Mouse (Mus musculus): Measurements from ENCODE around the gene Mrgprf.
A peak's percentile ranks its signal among the peaks of the same experiment; 100 is the strongest.

Gene Mrgprf

DNA sequence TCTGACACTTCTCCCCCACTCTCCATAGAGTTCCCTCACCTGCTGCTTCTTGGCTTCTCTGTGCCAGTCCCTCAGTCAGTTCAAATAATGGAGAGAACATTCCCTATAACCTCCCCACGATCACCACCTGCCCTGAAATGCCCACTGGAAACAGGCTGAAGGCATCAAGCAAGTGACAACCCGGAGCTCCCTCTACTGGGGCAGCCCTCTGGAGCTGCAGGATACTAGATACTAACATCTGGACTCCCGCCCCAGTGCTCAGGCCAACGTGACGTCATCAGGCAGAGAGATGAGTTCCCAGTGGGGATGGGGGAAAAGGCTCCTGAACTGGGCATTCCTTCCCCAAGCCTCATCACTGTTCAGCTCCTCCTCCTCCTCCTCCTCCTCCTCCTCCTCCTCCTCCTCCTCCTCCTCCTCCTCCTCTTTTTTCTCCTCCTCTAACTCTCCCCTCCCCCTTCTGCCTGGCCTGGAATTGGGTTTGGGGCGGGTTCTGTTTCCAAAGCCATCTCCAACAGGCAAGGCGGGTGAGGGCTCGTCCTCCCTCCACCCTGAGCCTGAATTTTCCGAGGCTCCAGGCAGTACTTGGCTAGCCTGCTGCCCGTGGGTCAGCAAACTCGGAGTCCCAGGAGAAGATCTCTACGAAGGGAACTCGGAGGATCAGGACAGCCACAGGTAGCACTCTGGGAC is at the start of gene Mrgprf:
Mrgprf (plus strand) TSS at position 508 of the 687 bp plus-strand sequence.
- DNase-seq (ENCODE audit: low spot score in 2 of 2) = no peak

DNA sequence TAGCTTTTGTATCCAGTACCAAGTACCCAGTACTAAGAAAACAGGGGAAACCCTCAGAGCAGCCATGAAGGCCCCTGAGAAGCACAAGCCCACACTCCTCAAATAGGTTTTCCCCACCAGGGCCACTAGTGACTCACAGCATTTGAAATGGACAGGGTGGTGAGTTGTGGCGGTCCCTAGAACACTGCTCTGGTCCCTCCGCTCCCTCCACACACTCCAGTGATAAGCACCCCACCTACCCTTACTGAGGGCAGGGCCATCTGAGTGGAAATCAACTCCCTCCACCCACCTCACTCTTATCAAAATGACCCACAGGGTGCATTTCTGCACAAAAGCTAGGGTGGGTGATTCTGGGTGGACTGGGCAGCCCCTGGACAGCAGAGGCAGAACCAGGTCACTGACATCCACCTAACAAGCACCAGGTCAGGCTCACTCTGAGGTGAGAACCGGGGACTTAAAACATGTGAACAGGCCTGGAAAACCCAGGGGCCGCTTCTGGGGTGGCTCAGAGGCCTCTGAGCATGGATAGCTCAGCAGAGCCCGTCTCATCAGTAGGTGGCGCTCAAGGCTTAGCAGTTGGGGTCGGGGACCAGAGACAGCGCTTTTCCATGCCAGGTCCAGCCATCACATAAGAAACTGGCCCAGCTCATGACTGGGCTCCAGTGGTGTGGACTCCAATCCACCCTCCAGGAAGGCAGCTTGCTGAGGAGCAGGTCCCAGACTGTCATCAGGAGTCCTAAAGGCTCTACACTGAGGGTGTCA is 47.7 kb upstream of the Mrgprf start:
- DNase-seq (ENCODE audit: low spot score in 2 of 2) = peak in 1 of 2 experiments; percentile 47

DNA sequence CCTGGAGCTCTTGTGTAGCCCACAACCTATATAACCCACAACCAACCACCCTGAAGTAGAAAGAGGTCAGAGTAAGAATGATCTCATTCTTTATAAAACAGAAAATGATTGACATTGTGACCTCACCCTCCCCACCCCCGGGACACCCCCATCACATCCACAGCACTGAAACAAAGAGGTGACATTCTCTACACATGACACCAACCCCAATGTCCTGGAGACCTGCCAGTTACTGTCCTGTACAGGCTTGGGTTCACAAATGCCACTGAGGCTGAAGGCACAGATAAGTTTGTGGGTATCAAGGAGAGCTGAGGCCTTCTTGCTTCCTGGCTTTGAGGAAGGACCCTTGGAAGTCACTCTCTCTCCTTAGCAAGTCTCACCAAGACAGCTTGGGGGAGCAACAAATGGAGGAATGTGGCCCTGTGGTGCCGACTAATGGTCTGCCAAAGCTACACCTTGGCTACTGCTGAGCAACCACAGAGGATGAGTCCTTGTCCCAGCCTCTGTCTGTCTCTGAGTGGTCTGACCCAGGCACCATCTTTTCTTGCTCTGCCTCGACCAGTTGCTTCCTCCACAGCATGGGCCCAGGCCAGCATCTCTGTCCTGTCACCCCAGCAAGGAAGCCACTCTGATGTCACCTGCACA is 46.5 kb upstream of the Mrgprf start:
- DNase-seq (ENCODE audit: low spot score in 2 of 2) = no peak

DNA sequence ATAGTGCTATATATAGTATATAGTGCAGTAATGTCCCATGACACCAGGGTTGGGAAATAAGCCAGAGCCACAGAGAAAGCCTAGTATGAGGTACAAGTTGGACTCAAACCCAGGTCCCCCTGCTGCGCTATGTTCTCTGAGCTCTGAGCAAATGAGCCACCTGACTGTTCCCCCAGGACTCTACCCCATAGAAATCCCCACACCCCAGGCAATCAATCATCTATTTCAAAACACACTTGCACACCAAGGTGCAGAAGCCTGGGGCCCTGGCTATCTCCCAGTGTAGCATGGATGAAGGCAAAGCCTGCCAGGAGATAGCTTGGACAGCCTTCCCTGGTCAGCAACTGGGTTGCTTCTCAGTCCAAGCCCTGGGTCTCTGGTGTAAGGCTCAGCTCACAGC is 44.5 kb upstream of the Mrgprf start:
- DNase-seq (ENCODE audit: low spot score in 2 of 2) = no peak

DNA sequence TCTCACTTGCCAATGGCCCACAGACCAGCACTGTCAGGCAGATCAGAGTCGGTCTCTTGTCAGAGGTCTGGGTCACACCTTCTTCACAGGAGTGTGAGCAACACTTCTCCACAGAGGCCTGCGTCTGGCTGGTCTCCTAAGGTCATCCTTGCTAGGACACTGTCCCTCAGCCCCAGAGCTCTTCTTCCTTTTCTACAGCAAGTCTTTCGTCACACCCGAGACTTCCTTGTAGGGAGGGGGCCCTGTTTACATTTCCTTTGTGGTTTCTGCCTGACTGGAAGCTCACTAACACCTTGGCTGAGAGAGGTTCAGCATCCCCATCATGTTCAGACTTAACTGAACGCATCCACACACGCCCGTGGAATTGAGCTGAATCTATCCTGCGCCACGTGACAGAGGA is 36.4 kb upstream of the Mrgprf start:
- DNase-seq (ENCODE audit: low spot score in 2 of 2) = no peak

DNA sequence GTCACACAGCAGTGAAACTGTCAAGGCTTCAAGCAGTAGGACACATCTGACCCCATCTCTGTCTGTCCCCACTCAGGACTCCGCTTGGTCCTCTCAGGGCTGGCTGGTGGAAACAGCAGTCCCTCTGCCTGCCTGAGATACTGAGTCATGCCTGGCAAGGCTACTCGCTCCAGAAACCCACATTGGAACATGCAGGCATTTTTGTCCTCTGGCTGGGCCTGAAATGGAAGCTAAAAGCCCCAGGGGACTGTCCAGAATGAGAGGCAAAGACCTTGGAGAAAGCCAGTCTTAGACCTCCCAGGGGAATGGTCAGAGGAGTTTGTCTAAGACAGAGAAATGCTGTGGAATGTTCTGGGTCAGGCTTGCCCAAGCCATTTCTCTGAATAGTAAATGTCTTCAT is 34.6 kb upstream of the Mrgprf start:
- DNase-seq (ENCODE audit: low spot score in 2 of 2) = no peak

DNA sequence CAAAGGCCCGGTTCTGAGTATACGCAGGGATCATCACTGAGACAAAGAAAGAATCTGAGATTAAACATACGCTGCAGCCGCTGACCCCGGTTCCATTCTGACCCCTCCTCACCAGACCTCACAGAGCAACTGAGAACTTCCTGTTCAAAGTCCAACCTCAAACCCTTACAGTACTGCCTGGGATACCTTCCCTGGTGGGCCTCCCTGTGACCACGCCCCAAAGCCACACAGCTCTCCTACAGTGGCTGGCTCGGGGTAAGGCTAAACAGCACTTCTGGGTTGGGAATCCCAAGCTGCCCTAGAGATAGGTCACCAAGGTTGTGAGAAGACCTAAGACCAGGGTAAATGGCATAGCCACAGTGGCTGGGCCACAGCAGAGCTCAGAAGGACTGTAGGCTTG is 31.7 kb upstream of the Mrgprf start:
- no peak for DNase-seq (ENCODE audit: low spot score in 2 of 2)

DNA sequence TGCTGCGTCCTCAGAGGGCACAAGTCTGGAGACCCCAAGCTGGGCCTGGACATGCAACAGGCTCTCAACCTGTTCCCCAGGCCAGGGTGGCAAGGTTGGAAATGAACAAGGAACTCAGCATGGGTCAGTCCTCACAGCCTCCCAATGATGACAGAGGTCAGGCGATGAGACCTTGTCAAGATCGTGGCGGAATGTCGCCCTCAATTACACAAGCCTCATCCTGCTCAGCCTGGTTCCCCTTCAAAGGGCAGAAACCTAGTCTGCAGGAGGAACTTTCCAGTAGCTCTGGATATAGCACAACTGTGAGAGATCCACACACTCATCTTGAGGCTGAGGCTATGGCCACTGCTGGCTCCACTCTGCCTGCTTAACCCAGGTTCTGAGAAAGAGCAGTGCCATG is 29.7 kb upstream of the Mrgprf start:
- DNase-seq (ENCODE audit: low spot score in 2 of 2) = no peak

DNA sequence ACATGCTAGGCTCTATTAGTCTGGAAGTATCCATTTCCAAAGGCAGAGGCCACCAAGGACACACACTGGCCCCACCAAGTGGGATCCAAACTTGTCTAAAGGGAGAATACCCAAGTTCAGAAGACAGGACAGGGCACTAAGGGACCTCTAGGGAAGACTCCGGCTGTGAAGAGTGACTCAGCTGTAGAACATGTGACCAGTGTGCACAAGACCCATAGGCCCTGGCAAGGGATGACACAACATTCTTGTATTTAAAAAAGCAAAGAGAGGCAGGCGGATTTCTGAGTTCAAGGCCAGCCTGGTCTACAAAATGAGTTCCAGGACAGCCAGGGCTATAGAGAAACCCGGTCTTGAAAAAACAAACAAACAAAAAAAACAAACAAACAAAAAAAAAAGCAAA is 25.1 kb upstream of the Mrgprf start:
- DNase-seq (ENCODE audit: low spot score in 2 of 2) = no peak

DNA sequence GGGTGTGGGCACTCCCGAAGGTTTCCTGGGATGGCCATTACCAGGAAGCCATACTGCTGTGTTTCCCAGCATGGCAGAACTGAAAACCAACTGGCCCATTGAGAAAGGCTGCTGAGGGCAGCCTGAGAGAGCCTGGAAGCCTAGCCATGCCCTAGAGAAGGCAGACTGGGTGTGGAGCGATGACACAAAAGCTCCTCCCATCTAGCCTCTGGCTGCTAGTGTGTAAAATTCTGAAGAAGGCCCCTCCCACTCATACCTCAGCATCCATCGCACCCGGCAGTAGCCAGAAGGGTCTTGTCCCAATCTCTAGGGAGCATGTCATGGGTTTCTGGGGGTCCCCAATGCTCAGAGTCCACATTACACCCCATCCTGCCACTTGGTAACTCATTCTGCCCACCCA is 19.2 kb upstream of the Mrgprf start:
- no peak for DNase-seq (ENCODE audit: low spot score in 2 of 2)

DNA sequence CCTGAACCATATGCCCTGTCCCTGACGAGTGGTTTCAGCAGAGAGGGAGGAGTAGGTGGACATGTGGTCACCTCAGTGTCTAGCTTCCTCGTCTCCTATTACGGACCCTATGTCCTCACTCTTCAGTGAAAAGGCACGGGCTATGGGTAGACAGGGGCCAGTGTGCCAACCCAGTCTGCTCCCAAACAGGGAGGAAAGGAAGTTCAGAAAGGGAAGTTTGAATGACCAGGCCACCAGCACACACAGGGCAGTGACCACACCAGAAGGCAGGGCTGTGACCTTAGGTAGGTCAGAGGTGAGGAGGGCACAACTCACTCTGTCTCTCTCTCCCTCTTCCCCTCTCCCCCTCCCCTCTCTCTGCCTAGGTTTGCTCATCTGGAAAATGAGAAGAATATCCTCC is 17.6 kb upstream of the Mrgprf start:
- no peak for DNase-seq (ENCODE audit: low spot score in 2 of 2)

DNA sequence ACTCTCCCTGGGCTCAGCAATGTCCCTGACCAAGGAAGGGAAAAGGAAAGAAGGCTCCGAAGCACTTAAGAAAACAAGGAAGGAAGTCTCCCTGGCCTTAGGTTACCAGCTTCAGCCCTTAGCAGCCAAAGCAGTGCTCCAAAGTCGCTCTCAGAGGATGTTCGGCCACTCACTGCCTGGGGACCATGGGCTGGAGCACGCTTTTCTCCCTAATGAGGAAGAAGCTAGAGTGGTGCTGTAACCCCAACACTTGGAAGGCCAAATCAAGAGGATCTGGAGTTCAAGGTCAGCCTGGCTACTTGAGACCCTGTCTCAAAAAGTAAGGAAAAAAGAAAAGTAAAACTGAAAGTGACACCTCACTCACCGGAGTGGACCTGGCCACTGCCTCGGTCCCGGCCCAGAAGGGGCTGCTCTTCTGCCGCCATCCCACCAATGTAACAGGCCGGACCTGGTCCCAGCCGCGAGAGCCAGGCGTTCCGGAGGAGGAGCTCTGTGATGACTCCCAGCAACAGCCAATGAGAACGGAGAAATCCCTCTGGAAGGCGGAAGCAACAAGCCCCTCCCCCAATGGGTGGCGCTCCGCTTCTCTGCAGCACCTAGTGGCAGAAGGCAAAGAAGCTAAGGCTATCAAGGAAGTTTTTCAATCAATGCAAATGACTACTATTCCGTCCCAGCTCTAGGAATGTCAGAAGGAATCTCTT is 17.0 kb upstream of the Mrgprf start, which contains the start of gene Tpcn2:
Tpcn2 (minus strand) TSS at position 525 of the 701 bp plus-strand sequence.
- peak; percentile 81 to 85 for DNase-seq (ENCODE audit: low spot score in 2 of 2)

DNA sequence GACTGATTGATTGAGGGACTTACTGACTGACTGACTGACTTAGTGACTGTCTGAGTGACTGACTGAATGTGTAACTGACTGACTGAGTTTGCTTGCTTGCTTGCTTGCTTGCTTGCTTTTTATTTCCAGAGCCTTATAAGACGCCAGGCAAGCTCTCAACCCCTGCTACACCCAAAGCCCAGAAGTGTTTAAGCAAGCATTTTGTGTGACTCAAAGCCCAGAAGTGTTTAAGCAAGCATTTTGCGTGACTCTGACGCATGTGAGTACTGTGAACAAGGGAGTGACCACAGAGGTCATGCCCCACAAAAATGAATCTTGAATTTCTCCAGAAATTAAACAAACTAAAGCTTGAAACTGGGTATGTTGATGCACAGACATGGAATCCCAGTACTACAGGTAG is 16.3 kb upstream of the Mrgprf start:
- DNase-seq (ENCODE audit: low spot score in 2 of 2) = no peak

DNA sequence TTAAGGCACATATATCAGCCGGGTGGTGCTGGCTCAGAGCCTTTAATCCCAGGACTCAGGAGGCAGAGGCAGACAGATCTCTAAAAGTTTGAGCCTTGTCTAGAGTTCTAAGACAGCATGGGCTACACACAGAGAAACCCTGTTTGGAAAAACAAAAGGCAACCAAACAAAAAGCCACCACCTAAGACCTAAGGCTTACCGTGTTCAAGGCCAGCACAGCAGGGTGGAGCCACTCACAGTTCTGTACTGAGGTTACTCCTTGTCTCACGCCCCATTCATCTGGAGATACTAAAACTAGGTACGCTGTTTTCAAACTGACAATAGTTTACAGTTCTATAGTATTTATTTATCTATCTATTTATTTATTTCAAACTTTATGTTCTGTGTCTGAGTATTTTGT is 15.2 kb upstream of the Mrgprf start:
- DNase-seq (ENCODE audit: low spot score in 2 of 2) = no peak

DNA sequence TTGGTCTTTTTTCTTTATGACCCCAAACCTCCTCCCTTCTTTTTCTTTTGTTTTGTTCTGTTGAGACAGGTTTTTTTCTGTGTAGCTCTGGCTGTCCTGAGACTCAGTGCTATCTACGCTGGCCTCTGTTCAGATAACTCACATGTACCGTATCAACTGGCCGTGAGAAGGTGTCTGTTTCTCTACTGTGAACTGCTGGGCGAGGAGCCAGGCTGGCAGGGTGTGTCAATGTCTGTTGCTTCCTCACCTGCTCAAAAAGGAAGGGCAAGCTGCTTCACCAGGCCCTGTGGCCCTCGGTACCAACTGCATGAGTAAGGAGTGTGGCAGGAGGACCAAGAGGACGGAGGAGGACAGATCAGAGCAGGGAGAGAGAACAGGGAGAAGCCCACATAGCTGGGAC is 13.2 kb upstream of the Mrgprf start:
- no peak for DNase-seq (ENCODE audit: low spot score in 2 of 2)

DNA sequence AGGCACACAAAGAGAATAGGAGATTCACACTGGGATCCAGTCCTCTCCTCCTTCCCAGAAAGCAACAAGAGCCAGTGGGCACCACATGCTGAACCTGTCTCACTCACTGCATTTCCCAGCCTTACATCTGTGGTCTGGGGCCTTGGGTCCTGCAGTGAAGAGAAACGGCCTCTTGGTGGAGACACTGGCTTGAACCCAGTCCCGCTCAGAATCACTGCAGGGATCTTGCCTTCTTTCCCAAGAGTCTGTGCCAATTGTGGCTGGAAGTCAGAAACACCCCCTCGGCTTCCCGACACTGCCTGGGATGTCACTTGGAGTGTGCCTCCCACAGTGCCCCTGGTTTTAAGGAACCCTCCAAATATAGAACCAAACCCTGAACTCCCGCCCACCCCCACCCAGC is 11.3 kb upstream of the Mrgprf start:
- DNase-seq (ENCODE audit: low spot score in 2 of 2) = no peak

DNA sequence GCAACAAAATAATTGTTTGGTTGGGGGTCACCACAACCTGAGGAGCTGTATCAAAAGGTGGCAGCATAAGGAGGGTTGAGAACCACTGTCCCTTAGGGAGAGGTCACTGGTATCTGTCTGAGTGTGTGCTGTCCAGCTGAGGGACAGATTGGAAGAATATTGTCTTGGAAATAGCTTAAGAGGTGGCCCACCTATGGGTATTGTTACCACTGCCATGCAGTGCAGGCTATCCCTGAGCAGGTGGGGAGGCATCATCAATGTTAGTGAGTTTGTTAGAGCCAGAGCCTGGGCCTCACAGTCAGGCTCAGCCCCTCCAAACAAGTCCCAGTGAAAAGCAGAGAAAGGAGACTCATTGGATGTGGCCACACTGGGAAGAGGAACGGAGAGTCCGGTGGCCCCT is 8.8 kb upstream of the Mrgprf start:
- no peak for DNase-seq (ENCODE audit: low spot score in 2 of 2)

DNA sequence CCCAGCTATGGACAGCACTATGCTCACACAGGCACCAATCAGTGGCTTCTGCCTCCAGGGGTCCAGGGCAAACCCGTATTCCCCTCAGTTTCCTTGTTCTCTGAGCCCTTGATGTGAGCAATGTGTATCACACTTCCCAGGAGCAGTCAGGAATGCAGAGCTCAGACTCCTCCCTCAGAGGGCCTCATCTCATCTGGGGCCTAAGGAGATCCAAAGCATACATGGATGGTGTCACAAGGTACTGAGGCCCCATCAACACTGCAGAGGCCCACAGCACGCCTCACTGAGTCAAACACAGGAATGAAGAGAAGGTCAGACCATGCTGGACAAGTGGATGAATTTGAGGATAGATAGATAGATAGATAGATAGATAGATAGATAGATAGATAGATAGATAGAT is 7.9 kb upstream of the Mrgprf start:
- no peak for DNase-seq (ENCODE audit: low spot score in 2 of 2)

DNA sequence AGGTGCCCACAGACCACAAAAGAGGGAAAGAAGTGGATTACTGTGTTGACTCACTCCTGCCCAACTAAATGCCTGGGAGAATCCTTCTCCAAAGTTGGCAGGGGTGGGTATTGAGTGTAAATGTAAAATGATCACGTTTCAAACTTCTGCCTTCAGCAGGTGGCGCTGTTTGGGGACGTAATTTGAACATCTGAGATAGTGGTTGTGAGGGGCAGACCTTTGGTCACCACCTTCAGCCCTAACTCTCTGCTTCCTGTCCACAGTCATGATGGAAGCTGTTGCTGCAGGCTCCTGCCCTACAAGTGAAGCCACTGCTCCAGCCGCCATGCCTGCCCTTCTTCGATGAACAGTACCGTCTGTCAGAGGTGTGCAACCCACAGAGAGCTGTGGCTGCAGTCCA is 6.8 kb upstream of the Mrgprf start:
- DNase-seq (ENCODE audit: low spot score in 2 of 2) = no peak

DNA sequence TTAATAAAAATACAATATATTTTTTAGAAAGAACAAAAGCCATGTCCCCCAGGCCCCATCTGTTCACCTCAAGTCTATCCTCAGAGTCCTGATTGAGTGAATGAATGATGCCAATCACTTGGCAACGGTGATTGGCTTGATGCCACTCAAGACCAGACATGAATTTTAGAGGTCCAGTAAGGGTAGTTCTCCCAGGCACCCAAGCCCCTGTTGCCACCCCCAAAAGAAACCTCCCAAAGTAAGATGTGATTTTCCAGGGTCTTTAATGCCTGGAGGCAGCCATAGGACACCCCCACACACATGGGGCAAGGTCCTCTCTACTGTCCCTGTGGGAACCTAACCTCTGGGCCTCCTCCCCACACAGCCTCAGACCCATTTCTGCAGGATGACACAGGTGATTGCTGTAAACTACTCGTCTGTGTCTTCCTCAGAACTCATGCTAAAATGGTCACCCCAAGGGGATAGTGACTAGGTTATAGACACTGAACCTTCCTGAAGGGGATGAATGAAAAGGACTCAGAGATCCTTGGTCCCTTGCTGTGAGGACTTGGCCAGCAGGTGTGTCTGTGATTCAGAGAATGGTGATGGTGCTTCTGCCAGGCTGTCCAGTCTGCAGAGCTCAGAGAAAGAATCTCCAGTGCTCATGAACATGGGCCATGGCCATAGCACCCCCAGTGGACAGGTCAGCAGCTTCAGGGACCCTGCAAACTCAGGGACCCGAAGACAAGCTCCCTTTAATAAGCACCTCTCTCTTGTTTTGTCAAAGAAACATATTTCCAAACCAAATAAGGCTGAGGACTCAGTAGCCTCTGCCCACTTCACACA is 1.8 kb upstream of the Mrgprf start:
- DNase-seq (ENCODE audit: low spot score in 2 of 2) = no peak

DNA sequence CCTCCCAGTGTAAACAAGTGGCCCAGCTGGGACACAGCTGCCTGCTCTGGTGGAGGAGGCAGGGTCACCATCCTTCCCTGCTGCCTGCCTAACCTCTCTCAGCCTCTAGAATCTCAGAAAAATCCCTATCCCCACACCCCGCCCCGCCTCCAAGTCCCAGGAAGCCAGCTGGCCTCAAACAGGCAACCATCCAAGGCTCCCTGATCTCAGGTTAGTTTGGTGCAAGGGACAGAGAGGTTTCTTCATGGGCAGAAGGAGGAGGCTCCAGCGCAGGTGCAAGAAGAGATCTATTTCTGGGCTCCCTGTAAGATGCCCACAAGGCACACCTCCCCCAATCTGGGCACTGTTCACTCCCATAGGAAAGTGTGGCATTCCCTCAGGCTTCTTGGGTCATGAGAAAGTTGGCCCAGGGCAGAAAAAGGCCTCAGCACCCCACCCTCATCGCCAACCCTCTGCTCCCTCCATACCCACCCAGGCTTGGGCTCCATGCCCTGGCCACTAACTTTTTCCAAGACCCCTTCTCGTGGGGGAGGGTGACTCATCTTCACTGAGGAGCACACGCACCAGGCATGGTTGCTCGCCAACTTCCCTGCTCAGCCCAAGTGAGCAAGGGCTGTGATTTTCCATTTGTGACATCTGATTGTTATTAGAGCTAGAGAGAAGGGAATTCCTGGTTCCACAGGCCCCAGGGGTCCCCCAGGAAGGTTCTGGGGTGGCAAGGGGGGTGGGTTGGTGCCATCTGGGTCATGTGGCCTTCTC is 887 bp upstream of the Mrgprf start:
- DNase-seq (ENCODE audit: low spot score in 2 of 2) = no peak
